Comparison of ENCODE assay signal across 8 mouse cellular contexts in the genomic region with DNA sequence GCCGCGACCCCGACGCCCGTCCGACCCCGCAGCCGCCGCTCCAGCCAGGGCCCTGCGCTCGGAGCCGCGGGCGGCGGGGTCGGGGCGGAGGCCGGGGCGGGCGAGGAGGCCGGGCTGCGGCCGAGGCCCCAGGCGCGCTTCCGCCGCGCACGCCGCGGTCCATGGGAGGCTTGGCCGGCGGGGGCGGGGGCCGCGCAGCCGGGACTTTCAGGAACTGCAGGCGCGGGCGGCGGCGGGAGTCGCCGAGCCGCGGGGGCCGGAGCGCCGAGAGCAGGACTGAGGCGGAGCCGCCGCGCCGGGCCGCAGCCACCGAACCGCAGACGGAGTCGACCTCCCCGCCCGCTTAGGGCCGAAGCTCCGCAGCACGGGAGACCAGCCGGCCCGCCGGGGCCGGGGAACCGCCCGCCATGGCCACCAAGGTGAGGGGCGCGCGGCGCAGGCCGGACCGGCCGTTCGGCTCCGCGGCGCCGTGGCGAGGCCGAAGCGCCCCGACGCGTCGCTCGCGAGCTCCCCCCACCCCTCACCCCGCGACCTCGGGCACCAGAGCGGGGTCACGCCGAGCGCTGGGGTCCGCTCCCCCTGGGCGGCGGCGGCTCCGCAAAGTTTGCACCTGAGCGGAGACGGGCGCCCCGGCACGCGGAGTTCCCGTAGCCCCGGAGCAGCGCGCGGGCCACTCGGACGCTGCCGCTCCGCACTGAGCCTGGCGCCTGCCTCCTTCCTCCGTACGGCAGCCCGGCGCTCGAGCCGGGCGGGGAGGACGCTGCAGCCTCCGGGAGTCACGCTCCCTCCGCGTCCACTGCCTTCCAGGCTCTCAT. TPM values are rescaled to one million over a fixed set of nuclear protein-coding genes. Genes with fewer than 3 reads are reported as not detected.
A peak's percentile ranks its signal among the peaks of the same experiment; 100 is the strongest.
DNase-seq lines count a peak whose midpoint lies in the region; ATAC-seq and TF ChIP-seq lines count a peak whose summit lies in the region.

Snx9 (plus strand) TSS at position 202 of the 815 bp plus-strand sequence.

- peak within 1 kb of the TSS; percentile 73 for H3K9ac ChIP-seq in hindbrain, embryonic 15.5 days

- ATAC-seq in hindbrain, embryonic 15.5 days (ENCODE audit: low FRiP score, low read depth), result peak; percentile 85

- H3K79me2 ChIP-seq in macrophage (ENCODE audit: inconsistent target), result peaks cover 62% of the 10 kb centered on the region

- no peaks in the 10 kb centered on the region for H3K36me3 ChIP-seq in hindbrain, embryonic 15.5 days
- no peaks in the 10 kb centered on the region for H3K36me3 ChIP-seq in macrophage (ENCODE audit: inconsistent target)

- peaks cover 18% of the 10 kb centered on the region for H3K4me1 ChIP-seq in hindbrain, embryonic 15.5 days (replicated peaks)

- intact Hi-C loops in gastrocnemius, adult 2 months (cut with DNase I), result loop anchor here (2.0 to 5.0 kb wide), 2 partner anchors 45 to 51 kb away; no protein-coding TSS in a partner anchor

- WGBS in hindbrain, embryonic 15.5 days, result under 1% methylated on average over 92 of the region's 131 CpGs
- WGBS in macrophage (ENCODE audit: missing documents), result under 1% methylated on average over 93 of the region's 131 CpGs

- H3K27me3 ChIP-seq in hindbrain, embryonic 15.5 days, result no peaks in the 10 kb centered on the region

- H3K4me3 ChIP-seq in gastrocnemius, adult 2 months, result peak within 1 kb of the TSS; percentile 94
- H3K4me3 ChIP-seq in hindbrain, embryonic 15.5 days, result peak within 1 kb of the TSS; percentile 74
- peak within 1 kb of the TSS; percentile 60 for H3K4me3 ChIP-seq in macrophage (ENCODE audit: inconsistent target)

- peak within 1 kb of the TSS; percentile 86 for H3K4me2 ChIP-seq in hindbrain, embryonic 15.5 days

- H3K27ac ChIP-seq in gastrocnemius, adult 2 months, result peak within 1 kb of the TSS; percentile 98
- peak within 1 kb of the TSS; percentile 93 for H3K27ac ChIP-seq in hindbrain, embryonic 15.5 days (replicated peaks)
- H3K27ac ChIP-seq in macrophage, result peak within 1 kb of the TSS; percentile 71

- peak; percentile 86 for DNase-seq in NIH3T3 (ENCODE audit: low read depth)
- peak; percentile 85 to 89 for DNase-seq in cerebellum, postnatal 25 days
- DNase-seq in gastrocnemius, adult 2 months, result peak; percentile 91
- peak; percentile 56 to 64 for DNase-seq in left cerebral cortex, adult 18-20 months (ENCODE audit: low spot score in 2 of 2)
- peak; percentile 43 to 55 for DNase-seq in right cerebral cortex, adult 2 months (ENCODE audit: low spot score in 2 of 2)
- peak; percentile 23 for DNase-seq in urinary bladder, postnatal 10 days (ENCODE audit: low spot score)

- no peak for TF ChIP-seq CTCF in gastrocnemius, adult 2 months (IDR thresholded peaks at IDR 0.05)

- no peaks in the 10 kb centered on the region for H3K9me3 ChIP-seq in hindbrain, embryonic 15.5 days

RNA-seq across cellular contexts. Expression of gene Snx9, which starts in this region (rescaled TPM):
- total RNA-seq in gastrocnemius, adult 2 months (2021), result 10 to 100 TPM; 22.9 to 29.6 TPM
- polyA plus RNA-seq in hindbrain, embryonic 15.5 days (2015; fragmentation: Nextera tagmentation; extraction: Ambion mirVana), result 8.1 and 8.4 TPM in 2 replicates
- total RNA-seq in left cerebral cortex, adult 18-20 months (2021), result 10 to 100 TPM; 15.5 to 16.7 TPM
- total RNA-seq in macrophage (2018; cell fraction: chromatin; rRNA removed), result 100 to 1,000 TPM in 4 of 26 experiments, 10 to 100 TPM in 22; 41.9 to 208 (median 75.3) TPM
- 100 to 1,000 TPM in 12 of 26 experiments, 10 to 100 TPM in 14; 50.3 to 124 (median 79.9) TPM for total RNA-seq in macrophage (2018; cell fraction: cytosol; rRNA removed)
- 10 to 100 TPM; 41.7 to 89.2 (median 65.9) TPM for total RNA-seq in macrophage (2018; cell fraction: nucleus; rRNA removed)
- polyA plus RNA-seq in macrophage (2018), result 68.0 to 101 TPM (median 94.1 TPM) in 3 replicates

Comparison
In these comparisons a context has a peak if more than half of its experiments do, and no peak if none do; other contexts are left out.
1. Peak in every context shown above with its lines: DNase-seq, ATAC-seq, H3K4me3 ChIP-seq and H3K27ac ChIP-seq.
2. DNase-seq: peak in every context shown above with its lines; median percentile 91 in gastrocnemius, adult 2 months; 87 in cerebellum, postnatal 25 days; 86 in NIH3T3; 60 in left cerebral cortex, adult 18-20 months; 49 in right cerebral cortex, adult 2 months; 23 in urinary bladder, postnatal 10 days.